Mouse (Mus musculus) spleen, postnatal 4 days (tissue): ENCODE results near the gene Dynlt1a.
"Not testable (repeated sequence)": the region's sequence is repeated elsewhere in the genome, so short reads cannot be mapped to it uniquely, and the experiment has no call there.

Source experiments
- DNase-seq, 2 experiments: peaks; one replicate each; pipeline ENCODE4 v3.0.0; 2022; ENCODE audit warnings: low spot score in 2 of 2

Dynlt1a gene

GRCm38 (mm10) chr17:6289045-6289444 lies 28.3 kb downstream of the Dynlt1a start:
- DNase-seq, result peak in 1 of 2 experiments; percentile 65

DNA sequence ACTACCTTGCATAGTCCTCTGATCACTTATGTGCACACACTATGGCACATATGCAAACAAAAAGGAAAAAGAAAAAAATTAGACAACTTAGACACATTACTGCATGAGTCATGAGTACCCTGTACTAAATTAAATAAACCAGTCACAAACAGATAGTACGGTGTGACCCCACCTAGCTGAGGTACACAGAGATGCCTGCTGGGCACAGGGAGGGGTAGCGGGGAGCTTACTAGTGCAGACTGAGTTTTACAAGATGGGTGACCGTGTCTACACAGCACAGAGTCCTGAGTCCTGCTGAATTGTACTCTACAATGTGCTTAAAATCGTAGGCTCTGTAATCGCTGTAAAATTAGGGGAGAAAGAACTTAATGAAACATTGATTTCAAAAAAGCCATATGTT lies 31.1 kb downstream of the Dynlt1a start:
- not testable (repeated sequence) for DNase-seq

- DNase-seq, result not testable (repeated sequence)
These were observed 34.2 kb downstream of the Dynlt1a start for GRCm38 (mm10) chr17:6283137-6283536.

DNA sequence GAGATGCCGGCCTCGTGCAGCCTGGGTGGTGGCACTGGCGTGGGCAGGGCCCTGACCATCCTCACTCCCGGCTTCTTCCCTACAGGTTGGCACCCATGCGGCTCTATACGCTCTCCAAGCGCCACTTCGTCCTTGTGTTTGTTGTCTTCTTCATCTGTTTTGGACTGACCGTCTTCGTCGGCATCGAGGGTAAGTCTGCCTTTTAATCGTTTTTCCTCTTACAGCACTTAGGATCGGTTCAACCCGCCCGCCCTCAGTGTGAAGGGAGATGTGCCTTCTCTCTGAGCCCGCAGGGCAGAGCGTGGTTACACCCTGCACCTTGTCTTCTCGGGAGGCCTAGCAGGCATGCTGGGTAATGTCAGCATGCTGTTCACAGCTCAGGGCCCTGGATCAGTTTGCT lies 36.8 kb downstream of the Dynlt1a start:
- not testable (repeated sequence) for DNase-seq

- not testable (repeated sequence) for DNase-seq
These were observed 37.5 kb downstream of the Dynlt1a start for GRCm38 (mm10) chr17:6279772-6280171.

GRCm38 (mm10) chr17:6279205-6279604 lies 38.1 kb downstream of the Dynlt1a start:
- not testable (repeated sequence) for DNase-seq

DNA sequence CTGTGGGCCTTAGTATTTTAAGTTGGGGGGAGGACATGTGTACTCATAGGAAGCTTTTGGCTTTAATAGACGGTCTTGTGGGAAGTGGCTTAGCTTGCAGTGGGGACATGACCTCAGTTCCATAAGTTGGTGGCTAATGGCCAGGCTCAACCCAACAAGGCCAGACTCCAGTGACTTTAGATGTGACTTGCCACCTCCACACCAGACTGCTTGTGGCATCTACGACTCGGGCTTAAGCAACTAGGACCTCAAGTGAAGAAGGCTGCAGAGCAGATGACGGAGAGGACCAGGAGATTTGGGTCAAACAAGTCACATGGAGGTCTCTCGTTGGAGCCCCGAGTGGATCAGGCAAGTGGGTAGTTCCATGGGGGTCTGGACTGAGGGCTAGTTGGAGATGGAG lies 42.6 kb downstream of the Dynlt1a start:
- not testable (repeated sequence) for DNase-seq

DNA sequence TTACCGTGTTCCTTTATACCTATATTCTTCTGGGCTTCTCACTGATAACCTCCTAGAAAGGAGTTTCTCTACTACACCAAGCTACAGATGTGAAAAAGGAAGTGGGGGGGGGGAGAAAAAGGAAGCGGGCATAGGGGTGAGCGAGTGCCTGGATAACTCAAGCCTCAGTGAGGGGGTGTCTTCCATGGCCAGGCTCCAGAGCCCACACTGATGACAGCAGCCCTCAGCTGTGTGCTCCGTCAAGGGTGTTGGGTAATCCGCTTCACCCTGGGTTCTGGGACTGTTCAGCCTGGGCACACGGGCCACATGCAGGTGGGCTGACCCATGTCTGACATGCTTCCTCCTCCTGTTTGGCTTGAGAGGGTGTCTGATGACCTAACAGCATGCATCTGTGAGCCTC lies 45.3 kb downstream of the Dynlt1a start:
- not testable (repeated sequence) for DNase-seq

DNA sequence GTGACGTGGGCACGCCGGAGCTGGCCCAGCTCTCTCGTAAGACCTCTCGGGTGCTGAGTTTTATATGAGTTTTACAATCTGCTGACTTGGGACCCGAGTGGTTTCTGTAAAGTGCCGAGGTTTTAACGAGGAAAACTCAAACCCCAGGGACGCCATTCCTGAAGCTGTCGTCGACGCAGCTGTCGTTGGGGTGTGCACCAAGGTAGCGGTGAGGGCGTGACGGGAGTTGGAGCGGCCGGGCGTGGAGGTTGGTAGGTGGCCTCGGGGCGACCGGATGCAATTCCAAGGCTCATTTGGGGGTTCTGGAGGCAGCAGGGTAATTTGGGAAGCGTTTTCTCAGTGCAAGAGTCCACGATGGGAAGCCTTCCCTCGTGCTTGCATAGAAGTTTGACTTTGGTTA lies 46.5 kb downstream of the Dynlt1a start:
- DNase-seq, result not testable (repeated sequence)

DNA sequence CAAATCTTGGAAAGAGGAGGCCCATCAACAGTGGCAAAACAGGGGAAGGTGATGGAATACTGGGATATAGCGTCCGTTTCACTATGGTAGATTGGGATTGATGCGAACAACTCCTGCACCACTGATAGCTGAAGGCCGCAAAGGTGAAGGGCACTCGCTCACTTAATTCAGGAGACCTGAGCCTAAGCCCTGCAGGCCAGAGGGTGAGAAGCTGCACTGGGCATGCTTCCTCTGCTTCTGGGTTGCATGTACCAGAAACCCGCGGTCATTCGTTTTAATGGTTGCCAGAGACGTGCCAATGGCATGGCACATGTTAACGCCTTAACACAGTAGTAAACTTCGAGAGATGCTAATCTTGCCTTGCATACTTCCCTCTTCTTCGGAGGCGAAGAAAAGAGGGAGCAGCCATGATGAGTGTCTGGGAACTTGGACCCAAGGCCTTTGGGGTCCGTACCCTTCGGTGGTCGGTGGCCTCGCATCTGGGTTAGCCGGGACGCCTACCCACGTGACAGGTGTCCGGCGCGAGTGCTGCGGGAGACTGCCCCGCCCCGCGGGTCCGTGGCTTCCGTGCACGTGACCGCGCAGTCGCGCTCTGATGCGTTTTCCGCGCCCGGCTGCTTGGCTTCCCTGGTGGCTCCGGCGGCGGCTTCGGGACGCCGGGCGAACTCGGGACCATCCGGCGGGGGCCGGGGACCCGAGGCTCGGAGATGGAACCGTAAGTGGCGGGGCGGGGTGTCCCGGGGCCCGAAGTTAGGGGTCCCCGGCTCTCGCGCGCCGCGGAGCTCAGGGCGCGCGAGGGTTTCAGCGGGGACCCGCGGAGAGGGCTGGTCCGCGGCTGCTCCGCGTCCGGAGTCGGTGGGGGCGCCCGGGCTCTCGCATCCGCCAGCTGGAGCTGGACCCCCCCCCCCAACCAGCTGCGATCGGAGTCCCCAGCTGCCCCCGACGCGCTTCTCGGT lies 47.1 kb downstream of the Dynlt1a start:
- not testable (repeated sequence) for DNase-seq

DNA sequence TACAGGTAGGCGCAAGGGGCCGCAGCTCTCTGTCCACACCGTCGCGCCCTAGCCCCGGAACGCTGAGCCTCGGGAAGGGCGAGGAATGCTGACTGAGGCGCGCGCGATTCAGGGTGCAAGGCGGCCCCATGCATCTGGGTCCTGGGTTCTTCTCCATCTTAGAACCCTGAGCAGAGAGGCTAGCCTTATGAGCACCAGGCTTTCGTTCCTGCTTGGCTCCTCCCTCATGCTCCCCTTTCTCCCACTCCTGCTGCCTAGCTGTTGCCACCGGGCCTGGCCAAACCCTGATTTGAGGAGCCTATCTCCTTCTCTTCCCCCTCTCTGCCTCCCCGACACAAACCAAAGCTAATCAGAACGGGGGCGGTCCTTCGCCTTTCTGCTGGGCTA lies 60.2 kb downstream of the Dynlt1a start:
- peak in 1 of 2 experiments; percentile 66 for DNase-seq

DNA sequence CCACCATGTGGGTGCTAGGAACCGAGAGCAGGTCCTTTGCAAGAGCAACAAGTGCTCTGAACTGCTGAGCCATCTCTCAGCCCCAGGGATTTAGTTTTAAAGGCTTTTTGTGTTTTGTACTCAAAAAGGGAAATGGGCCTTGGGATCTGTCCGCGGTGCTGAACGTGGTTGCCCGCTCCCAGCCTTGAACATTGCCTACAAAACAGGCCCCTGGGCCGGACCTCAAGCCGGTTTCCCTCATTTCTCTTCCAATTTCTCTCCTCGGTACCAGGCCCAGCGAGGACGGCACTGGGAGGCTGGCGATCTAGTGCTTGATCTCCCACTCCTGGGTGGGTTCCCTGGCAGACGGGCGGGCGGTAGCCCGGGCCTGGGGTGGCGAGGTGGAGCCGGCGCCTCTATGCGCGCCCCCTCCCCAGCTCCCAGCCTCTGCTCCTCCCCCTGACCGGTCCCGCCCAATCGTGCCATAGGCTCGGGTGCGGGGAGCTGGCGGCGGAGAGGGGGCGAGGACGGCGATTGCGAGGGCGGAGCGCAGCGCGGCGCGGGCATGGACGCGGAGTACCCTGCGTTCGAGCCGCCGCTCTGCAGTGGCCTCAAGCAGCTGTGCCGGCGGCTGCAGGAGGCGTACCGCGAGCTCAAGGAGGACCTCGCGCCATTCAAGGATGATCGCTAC lies 60.8 kb downstream of the Dynlt1a start, which contains the start of gene Tmem181a:
Gene Tmem181a, plus strand, starts transcription at position 461 of the 670 bp plus-strand sequence.
- DNase-seq, result not testable (repeated sequence)
